Mouse (Mus musculus): ENCODE data around the gene Igfbp3.
"Not testable (repeated sequence)": the region's sequence is repeated elsewhere in the genome, so short reads cannot be mapped to it uniquely, and the experiment has no call there.

The Igfbp3 gene

DNA sequence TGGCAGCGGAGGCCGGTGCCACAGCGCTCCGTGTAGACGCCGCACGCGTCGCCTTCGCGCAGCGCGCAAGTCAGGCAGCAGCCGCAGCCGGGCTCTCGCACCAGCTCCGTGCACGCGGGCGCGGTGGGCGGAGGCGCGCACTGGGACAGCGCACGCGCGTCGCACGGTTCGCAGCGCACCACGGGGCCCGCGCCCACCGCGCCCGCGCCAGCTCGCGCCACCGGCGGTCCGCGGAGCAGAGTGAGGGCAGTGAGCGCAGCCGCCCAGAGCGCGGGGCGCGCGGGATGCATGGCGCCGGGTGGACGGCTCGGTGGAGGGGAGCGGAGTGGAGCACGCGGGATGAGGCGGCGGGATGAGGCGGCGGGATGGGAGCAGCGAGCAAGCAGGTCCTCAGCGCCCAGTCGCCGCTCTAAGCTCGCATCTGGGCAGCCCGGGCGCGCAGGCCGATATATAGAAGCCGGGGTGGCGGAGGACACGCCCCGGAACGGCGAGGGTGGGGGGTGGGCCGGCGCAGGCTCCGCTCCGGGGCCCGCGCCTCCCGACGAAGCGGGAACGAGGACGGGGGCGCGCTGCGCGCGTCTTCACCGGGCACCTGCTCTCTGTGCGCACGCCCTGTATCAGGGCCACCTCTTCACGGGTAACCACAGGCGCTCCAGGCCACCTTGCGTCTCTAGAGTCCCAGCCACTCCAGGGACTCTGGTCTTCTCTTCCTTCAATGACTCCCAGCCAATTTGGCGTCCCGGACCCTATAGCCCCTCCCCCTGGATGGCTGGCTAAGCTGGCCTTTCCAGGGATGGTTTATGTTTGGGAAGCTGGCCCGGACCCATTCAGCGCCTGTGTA lies at the start of gene Igfbp3:
Gene Igfbp3, minus strand, starts transcription at position 423 of the 841 bp plus-strand sequence.
- peak in 1 of 2 experiments; percentile 26 for DNase-seq

DNA sequence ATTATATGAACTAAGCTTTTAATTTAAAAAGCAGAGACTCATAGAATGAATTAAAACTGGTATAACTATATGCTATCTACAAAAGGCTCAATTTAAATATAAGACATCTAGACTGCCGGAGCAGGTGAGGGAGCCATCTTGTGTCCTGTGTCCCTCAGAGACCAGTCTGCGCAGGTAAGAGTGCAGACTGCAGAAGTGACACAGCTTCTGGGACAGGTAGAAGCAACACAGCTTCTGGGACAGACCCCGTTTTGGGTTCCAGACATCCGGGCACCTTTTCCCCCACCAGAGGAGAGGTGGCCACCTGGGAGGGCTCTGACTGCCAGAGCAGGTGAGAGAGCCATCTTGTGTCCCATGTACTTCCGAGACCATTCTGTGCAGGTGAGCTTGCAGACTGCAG lies 37.1 kb upstream of the Igfbp3 start:
- DNase-seq, result no peak

DNA sequence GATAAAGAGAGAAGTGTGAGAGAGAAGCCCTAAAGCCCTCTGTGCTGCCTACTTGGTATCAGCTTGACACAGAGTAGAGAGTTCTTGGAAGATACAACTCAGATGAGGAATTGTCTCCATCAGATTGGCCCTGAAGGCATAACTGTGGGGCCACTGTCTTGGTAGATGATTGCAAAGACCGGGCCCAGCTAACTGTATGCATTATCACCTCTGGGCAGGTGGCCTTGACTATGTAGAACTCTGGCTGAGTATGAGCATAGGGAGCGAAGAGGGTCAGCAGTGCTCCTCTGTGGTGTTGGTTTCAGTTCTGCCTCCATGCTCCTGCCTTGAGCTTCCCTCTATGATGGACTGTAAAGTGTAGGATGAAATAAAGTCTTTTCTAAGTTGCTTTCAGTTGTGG lies 36.7 kb upstream of the Igfbp3 start:
- DNase-seq, result no peak

DNA sequence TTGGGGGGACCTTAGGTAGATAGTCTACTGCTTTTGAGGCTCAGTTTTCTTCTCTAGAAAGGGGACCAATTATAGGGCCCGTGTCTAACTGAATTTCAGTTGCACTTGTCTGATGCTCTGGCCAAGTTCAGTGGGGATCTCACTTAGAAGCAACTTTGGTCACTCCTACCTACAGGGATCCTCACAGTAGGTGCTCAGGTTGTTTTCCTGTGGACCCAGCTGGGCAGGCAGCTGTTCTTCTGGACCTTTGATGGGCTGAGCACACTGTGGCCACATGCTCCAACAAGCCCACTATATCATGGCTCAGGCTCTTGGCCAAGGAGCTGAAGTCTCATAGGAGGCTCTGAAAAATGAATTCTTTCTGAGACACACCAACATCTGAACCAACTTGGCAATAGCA lies 31.1 kb upstream of the Igfbp3 start:
- DNase-seq, result no peak

DNA sequence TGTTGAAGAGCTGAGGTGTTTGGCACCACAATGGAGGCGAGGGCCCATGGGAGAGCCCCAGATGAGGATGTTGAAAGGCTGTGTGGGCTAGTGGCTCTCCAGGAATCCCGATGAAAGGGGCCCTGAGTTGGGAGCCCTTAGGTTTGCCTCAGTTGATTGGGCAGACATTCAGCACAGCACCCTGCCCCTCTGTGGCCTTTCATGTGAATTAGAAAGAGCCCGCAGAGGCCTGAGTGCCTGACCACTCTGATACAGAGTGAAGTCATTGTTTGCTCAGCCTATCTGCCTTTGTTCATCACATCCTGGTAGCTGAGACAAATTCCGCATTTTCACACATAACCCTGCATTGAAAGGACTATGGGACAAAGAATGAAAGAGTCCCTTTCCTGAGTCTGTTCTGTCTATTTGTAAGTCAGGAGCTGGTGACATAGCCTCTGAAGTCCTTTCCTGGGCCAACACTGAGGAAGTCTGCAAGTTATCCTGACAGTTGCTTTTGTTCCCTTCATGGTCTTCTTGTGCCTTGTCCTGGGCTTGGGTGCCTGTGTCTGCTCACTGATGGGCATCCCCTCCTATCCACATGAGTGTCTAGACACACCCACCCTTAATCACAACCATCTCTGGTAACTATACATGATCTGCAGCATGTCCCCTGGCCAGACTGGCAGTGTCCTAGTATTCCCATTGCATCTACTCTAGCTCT lies 25.5 kb upstream of the Igfbp3 start:
- DNase-seq, result no peak

DNA sequence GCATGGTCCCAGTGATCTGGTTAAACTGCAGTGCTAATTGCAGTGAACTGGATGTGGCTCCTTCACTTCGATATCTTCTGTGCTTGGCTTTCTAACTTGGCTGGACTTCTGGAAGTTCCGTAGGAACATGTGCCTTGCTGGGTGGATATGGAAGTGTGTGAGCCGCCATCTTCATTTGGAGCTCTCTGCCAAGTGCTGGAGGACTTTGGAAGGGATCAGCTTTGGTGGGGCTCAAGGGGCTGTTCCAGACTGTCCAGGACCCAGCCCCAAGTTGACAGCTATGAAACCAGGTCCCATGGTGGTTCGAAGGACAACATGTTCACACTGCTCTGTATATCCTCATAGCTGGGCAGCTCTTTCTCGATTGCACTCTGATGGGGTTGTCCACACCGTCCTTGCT lies 24.8 kb upstream of the Igfbp3 start:
- DNase-seq, result no peak

- DNase-seq, result no peak
These were observed 24.0 kb upstream of the Igfbp3 start for GRCm38 (mm10) chr11:7237712-7238111.

DNA sequence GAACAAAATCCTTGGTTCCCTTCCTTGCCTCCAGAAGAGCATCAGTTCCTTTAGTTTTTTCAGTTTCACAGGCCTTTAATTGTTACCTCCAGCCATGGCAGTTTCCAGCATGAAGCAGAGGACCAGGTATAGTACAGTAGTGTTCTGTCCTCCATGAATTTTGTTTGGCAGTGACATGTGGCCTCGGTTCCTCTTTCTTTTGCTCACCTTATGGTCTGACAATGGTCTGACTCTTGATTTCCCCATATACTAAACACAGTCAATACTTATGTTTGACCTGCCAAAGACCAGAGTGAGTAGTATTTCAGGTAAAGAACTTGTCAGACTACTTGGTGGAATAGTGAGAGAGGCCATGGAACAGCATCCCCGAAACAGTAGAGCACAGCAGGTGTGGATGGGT lies 23.0 kb upstream of the Igfbp3 start:
- no peak for DNase-seq

DNA sequence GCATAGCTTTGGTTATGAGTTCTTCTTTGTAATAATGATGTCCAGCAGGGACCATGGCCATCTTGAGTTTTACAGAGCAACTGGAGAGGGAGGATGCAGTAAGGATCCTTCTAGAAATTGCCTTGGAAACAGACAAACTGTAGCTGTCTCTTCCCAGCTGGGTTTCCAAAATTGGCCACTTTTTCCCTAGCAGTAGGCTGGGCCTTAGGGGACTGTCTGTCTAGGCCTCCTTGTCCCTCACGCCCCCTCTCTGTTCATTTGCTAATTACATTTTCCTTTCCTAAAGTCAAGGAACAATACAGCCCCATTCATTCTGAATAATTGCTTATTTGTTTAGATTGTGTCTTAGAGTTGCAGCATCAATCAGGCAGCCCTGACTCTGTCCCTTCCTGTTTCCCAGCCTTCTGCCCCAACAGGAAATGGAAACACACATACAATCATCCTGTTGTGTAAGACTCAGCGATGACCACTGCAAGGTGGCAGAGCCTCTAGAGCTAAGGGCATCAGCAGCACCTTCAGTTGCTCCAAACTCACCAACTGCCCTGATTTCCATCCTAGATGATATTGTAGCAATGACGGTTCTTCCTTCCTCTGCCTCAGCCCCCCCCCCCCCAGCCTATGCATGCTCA lies 21.4 kb upstream of the Igfbp3 start:
- no peak for DNase-seq

GRCm38 (mm10) chr11:7234436-7234835 lies 20.7 kb upstream of the Igfbp3 start:
- DNase-seq, result no peak

DNA sequence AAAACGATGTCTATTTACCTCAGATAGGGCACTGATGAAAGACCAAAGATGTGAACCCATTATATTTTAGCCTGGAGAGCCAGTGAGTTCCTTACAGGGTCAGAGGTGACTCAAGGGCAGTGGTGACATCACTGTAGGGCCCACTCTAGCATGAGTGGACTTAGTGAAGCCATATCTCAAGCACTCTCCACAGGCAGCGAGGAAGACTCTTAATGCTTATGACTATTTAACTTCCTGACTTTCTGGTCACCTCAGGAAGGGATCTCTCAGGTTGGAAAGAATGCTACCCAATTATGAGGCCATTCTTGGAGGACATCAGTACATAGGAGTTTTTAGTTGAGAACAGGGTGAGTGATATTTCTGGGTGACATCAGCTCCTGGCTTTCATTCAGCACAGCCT lies 19.6 kb upstream of the Igfbp3 start:
- no peak for DNase-seq

- no peak for DNase-seq
These were observed 18.2 kb upstream of the Igfbp3 start for GRCm38 (mm10) chr11:7231958-7232357.

GRCm38 (mm10) chr11:7230000-7230399 lies 16.3 kb upstream of the Igfbp3 start:
- peak; percentile 61 to 80 for DNase-seq

GRCm38 (mm10) chr11:7228107-7228506 lies 14.4 kb upstream of the Igfbp3 start:
- no peak for DNase-seq

DNA sequence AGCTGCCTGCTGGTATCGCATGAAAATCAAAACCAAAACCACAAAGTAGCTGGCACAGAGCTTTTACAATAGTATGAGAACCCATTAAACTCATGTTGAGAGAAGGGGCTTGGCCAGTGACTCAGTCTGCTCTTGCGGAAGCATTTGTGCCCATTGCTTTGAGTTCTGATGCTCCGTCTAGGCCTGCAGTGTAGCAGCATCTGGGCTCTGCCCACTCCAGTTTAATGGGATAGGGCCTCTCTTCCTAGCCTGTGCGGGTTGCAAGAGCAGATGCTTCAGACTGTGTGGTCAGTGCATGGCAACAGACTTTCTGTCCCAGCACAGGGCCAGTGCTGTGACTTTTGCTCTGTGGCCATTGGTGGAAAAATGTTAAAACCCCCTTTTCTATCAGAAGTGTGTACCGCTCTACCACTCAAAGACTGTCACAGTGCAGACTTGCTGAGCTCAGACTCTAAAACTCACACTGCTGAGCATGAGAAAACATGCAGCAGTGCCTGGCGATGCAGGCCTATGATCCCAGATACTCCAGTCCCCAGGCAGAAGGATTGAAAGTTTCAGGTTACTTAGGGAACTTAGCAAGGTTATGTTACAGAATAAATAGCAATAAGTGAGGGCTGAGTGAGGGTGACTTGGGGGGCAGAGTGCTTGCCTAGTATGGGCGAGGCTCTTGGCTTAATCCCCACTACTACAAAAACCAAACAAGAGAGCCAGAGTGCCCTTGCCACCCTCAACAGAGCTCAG lies 13.3 kb upstream of the Igfbp3 start:
- DNase-seq, result no peak

DNA sequence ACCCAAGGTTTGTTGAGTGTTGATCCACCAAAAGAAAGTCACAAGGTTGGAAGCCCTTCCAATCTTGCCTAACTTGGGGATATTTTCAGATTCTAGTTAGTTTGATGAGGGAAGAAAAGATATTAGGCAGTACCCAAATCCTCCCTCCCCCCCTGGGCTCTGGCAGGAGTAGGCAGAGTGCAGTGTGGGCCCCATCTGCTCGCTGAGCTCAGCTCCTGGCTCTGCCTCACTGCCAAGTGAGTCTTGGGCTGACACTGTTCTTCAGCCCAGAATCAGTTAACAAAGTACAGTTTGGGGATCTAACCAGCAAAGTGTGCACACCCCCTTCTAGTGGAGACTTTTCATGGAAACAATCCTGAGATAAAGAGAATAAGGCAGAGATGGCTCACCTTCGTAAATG lies 12.5 kb upstream of the Igfbp3 start:
- no peak for DNase-seq

- DNase-seq, result not testable (repeated sequence)
These were observed 8.1 kb upstream of the Igfbp3 start for GRCm38 (mm10) chr11:7221826-7222225.

DNA sequence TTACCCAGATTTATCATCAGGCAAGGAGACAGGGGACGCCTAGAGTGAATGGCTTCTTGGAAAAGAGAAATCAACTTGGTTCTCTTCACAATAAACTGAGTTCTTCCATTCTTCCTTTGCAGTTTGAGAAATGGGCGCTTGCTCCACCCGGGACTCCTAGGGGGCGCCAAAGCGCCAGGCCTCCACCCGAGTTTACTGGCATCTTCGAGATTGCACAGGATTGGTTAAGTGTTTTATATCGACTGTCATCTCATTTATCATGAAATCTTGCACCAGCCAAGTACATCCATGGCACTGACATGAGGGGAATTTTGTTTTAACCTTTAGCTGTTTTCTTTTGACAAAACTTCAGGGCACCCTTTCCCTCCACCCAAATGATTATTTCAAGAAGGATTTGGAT lies 2.0 kb upstream of the Igfbp3 start:
- DNase-seq, result peak; percentile 43 to 74

DNA sequence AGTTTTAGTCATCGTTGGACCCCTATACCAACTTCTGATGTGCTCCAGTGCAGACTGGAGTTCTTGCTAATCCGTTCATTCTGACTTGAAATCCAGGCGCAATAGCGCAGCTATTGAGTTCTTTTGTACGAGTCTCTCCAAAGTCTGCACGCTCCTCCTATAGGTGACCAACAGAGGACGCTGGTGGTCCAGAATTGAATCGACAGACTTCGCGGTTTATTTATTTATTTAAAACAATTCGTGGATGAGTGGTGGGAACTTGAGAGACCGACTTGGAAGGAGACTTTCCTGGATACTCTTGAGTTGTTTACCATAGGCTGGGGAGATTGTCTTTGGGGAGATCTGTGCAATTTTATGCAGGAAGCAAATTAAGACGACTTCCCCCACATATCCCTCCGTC lies 1.0 kb upstream of the Igfbp3 start:
- peak; percentile 40 to 59 for DNase-seq

- no peak for DNase-seq
These were observed 578 bp upstream of the Igfbp3 start for GRCm38 (mm10) chr11:7214342-7214660.

DNA sequence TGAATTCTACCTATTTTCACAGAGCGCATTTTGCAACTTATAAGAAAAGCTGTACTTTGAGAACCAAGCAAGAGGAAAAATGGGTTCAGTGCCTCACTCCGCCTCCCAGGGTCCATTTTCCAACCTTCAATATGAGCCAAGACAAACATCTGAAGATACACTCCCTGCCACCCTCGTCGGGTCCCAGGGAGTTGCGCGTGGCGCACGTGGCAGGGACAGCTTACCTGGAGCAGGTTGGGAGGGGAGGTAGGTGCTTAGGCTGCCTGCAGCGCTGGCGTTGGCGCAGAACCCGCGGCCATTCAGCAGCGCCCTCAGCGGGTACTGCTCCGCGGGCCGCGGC lies 592 bp downstream of the Igfbp3 start:
- DNase-seq, result no peak

GRCm38 (mm10) chr11:7212126-7212798 lies 1.5 kb downstream of the Igfbp3 start:
- no peak for DNase-seq

DNA sequence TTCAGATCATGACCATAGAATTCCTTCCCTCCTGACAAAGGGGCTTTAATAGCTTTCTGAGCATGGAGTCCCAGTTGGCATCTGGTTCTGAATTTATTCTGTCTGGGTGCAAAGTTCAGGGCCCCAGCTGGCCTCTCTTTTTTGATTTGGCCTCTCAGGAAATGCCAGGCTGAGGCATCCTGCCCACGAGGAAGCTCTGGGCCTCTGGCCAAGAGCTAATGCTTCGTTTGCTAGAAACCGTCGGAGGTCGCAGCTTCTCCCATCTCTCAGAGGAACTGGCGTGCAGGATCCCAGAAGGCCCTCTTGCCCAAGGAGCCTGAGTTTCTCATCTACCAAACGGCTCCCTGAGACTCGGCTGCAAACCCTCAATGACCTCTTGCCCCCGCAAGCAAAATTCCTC lies 2.5 kb downstream of the Igfbp3 start:
- DNase-seq, result peak; percentile 63 to 71
